Mouse (Mus musculus) liver, embryonic 14.5 days (tissue): ENCODE data around the gene Bcl9.

Experiments used
- CTCF ChIP-seq: IDR thresholded peaks from 2 replicates; pipeline ENCODE4 v1.5.1; 2016; ENCODE audit warnings: antibody characterized with exemption, low read depth, control low read depth
- EP300 ChIP-seq: IDR thresholded peaks from 2 replicates; pipeline ENCODE4 v1.6.1; 2016; ENCODE audit warnings: antibody characterized with exemption, low read depth

GRCm38 (mm10) chr3:97230631-97231404 lies 66.9 kb downstream of the Bcl9 start:
- TF ChIP-seq CTCF (0 out of 2 replicates have a peak, but pooled peaks have one; percentile 10), EP300 (no peak)
